Mouse (Mus musculus) neutrophil, adult 83 days (primary cell): ENCODE measurements around the gene Nhlh2. TPM values are rescaled to one million over a fixed set of nuclear protein-coding genes. Genes with fewer than 3 reads are reported as not detected.

Experiments
- total RNA-seq, 2 experiments: library from RNA; stranded (reverse); gene quantifications; one replicate each; pipeline ENCODE4 v1.2.4; 2023

The Nhlh2 gene
- not detected for total RNA-seq

DNA sequence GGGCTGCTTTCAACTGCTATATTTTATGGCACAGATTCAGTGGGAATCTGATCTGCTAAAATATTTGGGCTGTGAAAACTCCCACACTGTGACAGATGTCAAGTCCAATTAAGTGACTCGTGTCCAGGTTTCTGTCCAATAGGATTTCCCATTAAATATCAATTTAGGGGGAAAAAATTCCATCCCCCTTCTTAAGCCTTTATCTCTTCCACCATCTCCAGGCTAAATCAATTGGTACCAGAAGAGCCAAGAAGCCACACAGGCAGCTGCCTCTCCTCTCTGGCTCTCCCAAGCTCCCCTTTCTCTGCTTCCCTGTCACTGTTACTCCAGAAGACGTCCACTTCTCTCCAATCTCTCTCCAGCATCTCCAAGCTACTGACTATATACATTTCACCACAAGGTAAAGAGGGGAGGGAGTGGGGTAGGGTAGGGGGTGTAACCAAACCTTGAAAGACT, at the start of gene Nhlh2:
Nhlh2 (plus strand) TSS at position 151 of the 456 bp plus-strand sequence.

Other genes with a start within 250 kb of the Nhlh2 start
- gene Mab21l3, start 161.1 kb upstream of the Nhlh2 start, total RNA-seq: not detected
- 10 to 100 TPM; 51.7 to 69.1 TPM for gene Slc22a15, start 85.6 kb upstream of the Nhlh2 start, total RNA-seq
- not detected for gene Casq2, start 76.3 kb downstream of the Nhlh2 start, total RNA-seq
- 1 to 10 TPM; 2.9 to 4.3 TPM for gene Vangl1, start 194.6 kb downstream of the Nhlh2 start, total RNA-seq